Mouse (Mus musculus) central nervous system, embryonic 18 days (tissue): ENCODE results near the gene Cyp2c55. TPM values are rescaled to one million over a fixed set of nuclear protein-coding genes. Genes with fewer than 3 reads are reported as not detected.

ENCODE experiments used
- polyA plus RNA-seq: library from polyadenylated mRNA; depleted of rRNA; stranded (reverse); fragments of >200 nt; gene quantifications from 2 replicates; pipeline ENCODE4 v1.2.3, GENCODE M21; 2012; rRNA removed

Cyp2c55 gene
- polyA plus RNA-seq = 0.05 and 0.20 TPM in 2 replicates

DNA sequence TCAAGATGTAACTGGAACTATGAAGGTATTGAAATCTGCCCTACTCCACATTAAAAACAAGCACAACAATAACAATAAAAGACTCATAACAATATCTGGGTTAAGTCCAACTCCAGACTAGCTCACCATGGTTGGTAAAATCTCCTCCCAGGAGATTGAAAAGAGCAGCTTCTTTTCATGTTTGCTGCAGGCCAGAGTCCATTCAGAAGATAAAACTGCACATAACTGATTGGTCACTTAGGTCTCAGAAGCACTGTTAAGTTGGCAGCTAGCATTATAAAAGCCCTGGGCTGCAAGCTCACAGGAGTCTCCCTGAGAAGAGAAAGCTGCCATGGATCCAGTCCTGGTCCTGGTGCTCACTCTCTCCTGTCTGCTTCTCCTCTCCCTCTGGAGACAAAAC, at the start of gene Cyp2c55:
Gene Cyp2c55 (plus strand): TSS at position 305 of the 400 bp plus-strand sequence.

DNA sequence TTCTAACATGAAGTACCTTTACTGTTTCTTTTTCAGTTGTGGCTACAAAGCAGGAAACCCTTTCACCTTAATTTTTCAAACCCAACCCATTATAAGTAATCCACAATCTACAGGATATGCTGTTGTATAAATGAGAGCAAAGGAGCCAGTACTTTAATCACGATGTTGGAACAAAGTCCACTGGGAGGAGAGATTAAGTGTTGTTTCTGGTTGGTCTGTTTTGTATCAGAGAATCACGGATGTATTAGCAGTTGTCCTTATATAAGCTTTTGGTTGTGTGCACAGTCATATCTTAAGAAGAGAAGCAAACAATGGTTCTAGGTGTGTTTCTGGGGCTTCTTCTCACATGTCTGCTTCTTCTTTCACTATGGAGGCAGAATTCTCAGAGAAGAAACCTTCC, 53.9 kb downstream of the Cyp2c55 start, which contains the start of gene Cyp2c65:
Gene Cyp2c65 (plus strand): TSS at position 297 of the 400 bp plus-strand sequence.

Other genes with a start within 250 kb of the Cyp2c55 start
- gene Noc3l, start 187.8 kb upstream of the Cyp2c55 start, polyA plus RNA-seq = 12.6 and 13.2 TPM in 2 replicates
- 13.4 and 14.7 TPM in 2 replicates for gene Tbc1d12, start 170.4 kb upstream of the Cyp2c55 start, polyA plus RNA-seq
- gene Hells, start 76.1 kb upstream of the Cyp2c55 start, polyA plus RNA-seq = 5.9 and 7.3 TPM in 2 replicates
- 0.06 and 0.11 TPM in 2 replicates for gene Cyp2c65, start 54.0 kb downstream of the Cyp2c55 start, polyA plus RNA-seq
- gene Cyp2c66, start 106.9 kb downstream of the Cyp2c55 start, polyA plus RNA-seq = not detected in 2 replicates